Mouse (Mus musculus) stomach, postnatal 0 days (tissue): ENCODE measurements around the gene Esm1. TPM values are rescaled to one million over a fixed set of nuclear protein-coding genes. Genes with fewer than 3 reads are reported as not detected.
"Not testable (repeated sequence)": the region's sequence is repeated elsewhere in the genome, so short reads cannot be mapped to it uniquely, and the experiment has no call there.

Source experiments
- ATAC-seq: fragments of 200-750 bp; cut with Nextera tagmentation; 2 replicates; pipeline ENCODE4 v1.8.0; 2017; ENCODE audit not compliant: low FRiP score, low TSS enrichment
- DNase-seq: peaks from one replicate; pipeline ENCODE4 v3.0.0-alpha.2; 2016; ENCODE audit warnings: low spot score
- H3K27ac ChIP-seq: fragments of 300-500 bp; sonication (generic); replicated peaks from 2 replicates; pipeline ENCODE4 v1.5.1; 2014; ENCODE audit warnings: mild to moderate bottlenecking, control low read depth
- H3K27me3 ChIP-seq: fragments of 300-500 bp; sonication (generic); 2 replicates; pipeline ENCODE4 v1.6.1; 2014; ENCODE audit warnings: low read length; ENCODE audit not compliant: control insufficient read depth, insufficient read depth
- H3K36me3 ChIP-seq: fragments of 300-500 bp; sonication (generic); 2 replicates; pipeline ENCODE4 v1.6.1; 2014; ENCODE audit warnings: low read length, mixed read lengths; ENCODE audit not compliant: control insufficient read depth, insufficient read depth
- H3K4me1 ChIP-seq: fragments of 300-500 bp; sonication (generic); replicated peaks from 2 replicates; pipeline ENCODE4 v1.6.1; 2014; ENCODE audit warnings: antibody characterized with exemption; ENCODE audit not compliant: control insufficient read depth, insufficient read depth
- H3K4me2 ChIP-seq: fragments of 300-500 bp; sonication (generic); replicated peaks from 2 replicates; pipeline ENCODE4 v1.6.1; 2014; ENCODE audit warnings: low read depth, mild to moderate bottlenecking, control low read depth, moderate library complexity
- H3K4me3 ChIP-seq: fragments of 300-500 bp; sonication (generic); 2 replicates; pipeline ENCODE4 v1.5.1; 2014; ENCODE audit warnings: low read depth, low read length, control low read depth
- H3K9ac ChIP-seq: fragments of 300-500 bp; sonication (generic); 2 replicates; pipeline ENCODE4 v1.6.1; 2014; ENCODE audit warnings: mild to moderate bottlenecking, low read length, control low read depth, mixed read lengths
- H3K9me3 ChIP-seq: fragments of 300-500 bp; sonication (generic); 2 replicates; pipeline ENCODE4 v1.6.1; 2016; ENCODE audit warnings: low read length; ENCODE audit not compliant: control insufficient read depth
- CTCF ChIP-seq: IDR thresholded peaks from 2 replicates; pipeline ENCODE4 v1.5.1; 2016; ENCODE audit warnings: antibody characterized with exemption, low read depth, mild to moderate bottlenecking, moderate library complexity
- EP300 ChIP-seq: optimal IDR thresholded peaks from 2 replicates; pipeline ENCODE3; 2016; ENCODE audit warnings: antibody characterized with exemption
- WGBS: fragments of 180-500 bp; shearing (Covaris S2); extraction: QIAGEN DNeasy Blood & Tissue Kit; methylation state at CpG from one replicate; pipeline ENCODE4 v1.1.7; 2014; 5-methylcytosine and 5-hydroxymethylcytosine counted together
- polyA plus RNA-seq: library from polyadenylated mRNA; unstranded; fragments of >200 nt; fragmentation: Nextera tagmentation; extraction: Ambion mirVana; gene quantifications from 2 replicates; pipeline ENCODE4 v1.2.1, GENCODE M21; 2015

Gene Esm1
- polyA plus RNA-seq, 1 experiment from 2014 or later: 0.75 TPM

- H3K9ac ChIP-seq: no peak overlapping the region
- no peak for ATAC-seq
- no peaks in the 10 kb centered on the region for H3K36me3 ChIP-seq
- no peaks in the 10 kb centered on the region for H3K4me1 ChIP-seq
- TF ChIP-seq EP300 (no peak), CTCF (no peak)
- H3K9me3 ChIP-seq: no peaks in the 10 kb centered on the region
- 72% methylated on average over 8 of the region's 8 CpGs for WGBS
- H3K4me3 ChIP-seq: no peak overlapping the region
- H3K4me2 ChIP-seq: no peak overlapping the region
- no peaks in the 10 kb centered on the region for H3K27me3 ChIP-seq
- no peak for DNase-seq
- no peak overlapping the region for H3K27ac ChIP-seq
Measured at GRCm38 (mm10) chr13:113245025-113245424, 35.6 kb downstream of the Esm1 start.

GRCm38 (mm10) chr13:113252580-113252979 lies 43.1 kb downstream of the Esm1 start:
- H3K9me3 ChIP-seq, H3K27me3 ChIP-seq, H3K4me1 ChIP-seq, H3K4me3 ChIP-seq, DNase-seq, H3K4me2 ChIP-seq, ATAC-seq, H3K27ac ChIP-seq, H3K9ac ChIP-seq, H3K36me3 ChIP-seq: not testable (repeated sequence)
- 63% methylated on average over 7 of the region's 7 CpGs for WGBS

GRCm38 (mm10) chr13:113256766-113257165 lies 47.3 kb downstream of the Esm1 start:
- Histone ChIP-seq H3K4me2 (no peak overlapping the region), H3K9me3 (no peaks in the 10 kb centered on the region), H3K9ac (no peak overlapping the region), H3K27ac (no peak overlapping the region), H3K4me3 (no peak overlapping the region), H3K36me3 (no peaks in the 10 kb centered on the region), H3K4me1 (no peaks in the 10 kb centered on the region), H3K27me3 (no peaks in the 10 kb centered on the region)
- no peak for TF ChIP-seq CTCF
- ATAC-seq: no peak
- no peak for DNase-seq
- WGBS: 78% methylated on average over 2 of the region's 2 CpGs

GRCm38 (mm10) chr13:113257190-113257589 lies 47.7 kb downstream of the Esm1 start:
- no peak for TF ChIP-seq EP300
- TF ChIP-seq CTCF: peak; percentile 52
- no peaks in the 10 kb centered on the region for H3K4me1 ChIP-seq
- H3K4me3 ChIP-seq: no peak overlapping the region
- H3K9ac ChIP-seq: no peak overlapping the region
- H3K27ac ChIP-seq: no peak overlapping the region
- DNase-seq: no peak
- H3K27me3 ChIP-seq: no peaks in the 10 kb centered on the region
- H3K9me3 ChIP-seq: no peaks in the 10 kb centered on the region
- H3K36me3 ChIP-seq: no peaks in the 10 kb centered on the region
- no peak overlapping the region for H3K4me2 ChIP-seq
- no peak for ATAC-seq
- WGBS: 47% methylated on average over 5 of the region's 5 CpGs

- Histone ChIP-seq H3K4me2 (no peak overlapping the region), H3K4me3 (no peak overlapping the region), H3K9ac (no peak overlapping the region), H3K27ac (no peak overlapping the region), H3K4me1 (no peaks in the 10 kb centered on the region), H3K27me3 (no peaks in the 10 kb centered on the region), H3K36me3 (no peaks in the 10 kb centered on the region), H3K9me3 (no peaks in the 10 kb centered on the region)
- ATAC-seq (no peak), DNase-seq (no peak)
- WGBS: 84% methylated on average over 5 of the region's 5 CpGs
- TF ChIP-seq CTCF (no peak), EP300 (no peak)
Measured at GRCm38 (mm10) chr13:113259237-113259636, 49.8 kb downstream of the Esm1 start.

- Histone ChIP-seq H3K9ac (no peak overlapping the region), H3K9me3 (no peaks in the 10 kb centered on the region), H3K36me3 (no peaks in the 10 kb centered on the region), H3K27me3 (no peaks in the 10 kb centered on the region), H3K4me2 (no peak overlapping the region), H3K4me1 (no peaks in the 10 kb centered on the region), H3K4me3 (no peak overlapping the region), H3K27ac (no peak overlapping the region)
- ATAC-seq (no peak), DNase-seq (no peak)
- TF ChIP-seq EP300 (no peak), CTCF (no peak)
- WGBS: 37% methylated on average over 12 of the region's 12 CpGs
Measured at GRCm38 (mm10) chr13:113262822-113263221, 53.4 kb downstream of the Esm1 start.
